Mouse (Mus musculus) MEL (cell line): ENCODE results near the gene Gm43064.
"Not testable (repeated sequence)": the region's sequence is repeated elsewhere in the genome, so short reads cannot be mapped to it uniquely, and the experiment has no call there.

ENCODE experiments used
- CHD1 ChIP-seq: IDR thresholded peaks from 2 replicates; pipeline ENCODE4 v1.6.1; 2012; ENCODE audit warnings: low read depth, mild to moderate bottlenecking, inconsistent platforms, low read length, improper control_type of control experiment
- CTCF ChIP-seq, 3 experiments: IDR thresholded peaks in 2 of 3; conservative IDR thresholded peaks in 1 of 3; 2 replicates each; pipeline ENCODE4 v1.5.1; 2011 to 2012; ENCODE audit warnings: low read length in 3 of 3, low read depth in 2 of 3, mild to moderate bottlenecking in 2 of 3, improper control_type of control experiment in 1 of 3, inconsistent platforms in 1 of 3, mixed read lengths in 1 of 3, moderate library complexity in 1 of 3; ENCODE audit not compliant: control insufficient read depth in 1 of 3, insufficient read depth in 1 of 3, poor library complexity in 1 of 3, severe bottlenecking in 1 of 3
- EP300 ChIP-seq, 2 experiments: IDR thresholded peaks; 2 replicates each; pipeline ENCODE4 v1.6.1; 2011; ENCODE audit warnings: improper control_type of control experiment in 2 of 2, low read length in 2 of 2, low read depth in 1 of 2, mild to moderate bottlenecking in 1 of 2
- MAX ChIP-seq: IDR thresholded peaks from 2 replicates; pipeline ENCODE4 v1.6.1; 2011; ENCODE audit warnings: low read length, improper control_type of control experiment
- POLR2A ChIP-seq, 2 experiments: IDR thresholded peaks; 2 replicates each; pipeline ENCODE4 v1.6.1; 2011 to 2012; ENCODE audit warnings: low read length in 2 of 2, mild to moderate bottlenecking in 2 of 2, control low read depth in 1 of 2, improper control_type of control experiment in 1 of 2, low read depth in 1 of 2, moderate library complexity in 1 of 2; ENCODE audit not compliant: control insufficient read depth in 1 of 2, insufficient read depth in 1 of 2, poor library complexity in 1 of 2
- TBP ChIP-seq: IDR thresholded peaks from 2 replicates; pipeline ENCODE4 v1.8.0; 2011; ENCODE audit warnings: low read depth, low read length, improper control_type of control experiment
- ZNF384 ChIP-seq: IDR thresholded peaks from 2 replicates; pipeline ENCODE4 v1.6.1; 2012; ENCODE audit warnings: low read depth, mild to moderate bottlenecking, inconsistent platforms, low read length, improper control_type of control experiment

DNA sequence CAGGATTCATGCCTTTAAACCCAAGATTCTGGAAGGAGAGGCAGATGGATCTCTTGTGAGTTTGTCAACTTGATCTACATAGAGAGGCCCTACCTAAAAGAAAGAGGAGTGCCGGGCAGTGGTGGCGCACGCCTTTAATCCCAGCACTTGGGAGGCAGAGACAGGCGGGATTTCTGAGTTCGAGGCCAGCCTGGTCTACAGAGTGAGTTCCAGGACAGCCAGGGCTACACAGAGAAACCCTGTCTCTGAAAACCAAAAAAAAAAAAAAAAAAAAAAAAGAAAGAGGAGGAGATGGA, 17.3 kb upstream of the Gm43064 start:
- not testable (repeated sequence) for TF ChIP-seq POLR2A (IDR thresholded peaks at IDR 0.05; ENCODE audit: control insufficient read depth in 1 of 2, insufficient read depth in 1 of 2, low read depth in 1 of 2, low read length in 2 of 2, poor library complexity in 1 of 2); MAX; CHD1; EP300 (IDR thresholded peaks at IDR 0.05; ENCODE audit: low read depth in 1 of 2, low read length in 2 of 2); CTCF (IDR thresholded peaks at IDR 0.05 in 2 of 3, conservative IDR thresholded peaks at IDR 0.05 in 1 of 3; ENCODE audit: control insufficient read depth in 1 of 3, insufficient read depth in 1 of 3, low read depth in 2 of 3, low read length in 3 of 3, poor library complexity in 1 of 3, severe bottlenecking in 1 of 3); ZNF384
- peak; percentile 95 for TF ChIP-seq TBP
